Mouse (Mus musculus): ENCODE measurements at regions not wholly inside any gene's neighbourhood (a gene's known extent, or its start where the extent isn't known, plus 50 kb on each side); places are given as distances from the start of the nearest gene placed in this dataset.

DNA sequence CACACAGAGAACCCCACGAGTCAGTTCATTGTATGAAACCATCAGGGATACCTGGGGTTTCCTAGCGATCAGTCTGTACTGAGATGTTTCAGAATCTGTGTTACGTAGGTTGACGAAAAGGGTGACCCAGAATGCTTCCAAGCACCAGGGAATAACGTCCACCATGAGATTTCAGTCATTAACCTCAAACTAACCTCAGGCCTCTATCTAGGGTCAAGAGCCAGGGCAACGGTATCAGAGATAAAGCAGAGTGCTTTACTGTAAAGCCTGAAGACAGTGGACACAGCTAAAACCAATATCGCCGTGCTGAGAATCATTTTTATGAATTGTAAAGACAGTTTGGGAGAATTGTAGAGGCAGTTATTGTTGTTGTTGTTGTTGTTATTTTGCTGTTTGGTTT lies 52.9 kb upstream of the Errfi1 start:
- DNase-seq (ENCODE audit: low read depth): no peak
- no peak for TF ChIP-seq CTCF (IDR thresholded peaks at IDR 0.05; ENCODE audit: borderline replicate concordance, extremely low read depth, insufficient read depth, insufficient read length)
- TF ChIP-seq POLR2A (IDR thresholded peaks at IDR 0.05; ENCODE audit: borderline replicate concordance, extremely low read depth, insufficient read depth, insufficient read length, poor library complexity, severe bottlenecking): no peak

DNA sequence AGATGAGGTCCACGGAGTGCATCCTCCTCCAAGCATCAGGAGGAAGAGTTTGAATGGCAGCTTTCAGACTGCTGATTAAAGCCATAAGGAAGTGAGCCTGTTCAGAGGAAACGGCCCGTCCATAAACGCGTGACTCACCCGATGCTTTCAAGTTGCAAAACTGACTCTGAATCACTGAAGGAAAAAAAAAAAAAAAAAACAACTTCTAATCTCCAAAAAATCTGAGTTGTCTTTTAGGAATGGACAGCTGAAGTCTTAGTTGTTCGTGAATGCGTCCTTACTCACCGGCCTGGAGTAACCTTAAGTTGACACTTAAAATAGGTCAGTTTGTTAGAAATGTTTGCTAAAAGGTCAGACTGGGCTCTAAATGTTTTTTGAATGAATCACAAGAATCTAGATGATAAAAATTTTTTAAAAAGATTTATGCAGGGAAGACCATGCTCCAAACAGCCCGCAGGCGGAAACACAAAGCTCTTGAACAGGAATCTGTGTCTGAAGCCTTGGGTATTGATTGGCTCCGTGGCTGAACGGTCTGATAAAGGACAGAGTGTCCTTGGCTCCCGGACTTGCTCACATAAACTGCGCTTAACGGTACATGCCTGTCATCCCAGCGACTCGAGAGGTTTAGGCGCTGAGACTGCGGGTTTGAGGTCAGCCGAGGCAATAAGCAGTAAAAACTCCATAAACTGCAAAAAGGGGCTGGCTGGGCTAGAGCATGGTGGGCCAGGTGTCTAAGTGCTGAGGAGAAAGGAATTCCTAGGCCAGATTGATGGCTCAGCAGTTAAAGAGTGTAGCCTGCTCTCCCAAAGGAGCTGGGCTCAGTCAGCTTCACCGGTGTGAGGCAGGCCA lies 53.9 kb upstream of the Errfi1 start:
- TF ChIP-seq POLR2A (IDR thresholded peaks at IDR 0.05; ENCODE audit: borderline replicate concordance, extremely low read depth, insufficient read depth, insufficient read length, poor library complexity, severe bottlenecking): no peak
- no peak for TF ChIP-seq CTCF (IDR thresholded peaks at IDR 0.05; ENCODE audit: borderline replicate concordance, extremely low read depth, insufficient read depth, insufficient read length)
- DNase-seq (ENCODE audit: low read depth): no peak

DNA sequence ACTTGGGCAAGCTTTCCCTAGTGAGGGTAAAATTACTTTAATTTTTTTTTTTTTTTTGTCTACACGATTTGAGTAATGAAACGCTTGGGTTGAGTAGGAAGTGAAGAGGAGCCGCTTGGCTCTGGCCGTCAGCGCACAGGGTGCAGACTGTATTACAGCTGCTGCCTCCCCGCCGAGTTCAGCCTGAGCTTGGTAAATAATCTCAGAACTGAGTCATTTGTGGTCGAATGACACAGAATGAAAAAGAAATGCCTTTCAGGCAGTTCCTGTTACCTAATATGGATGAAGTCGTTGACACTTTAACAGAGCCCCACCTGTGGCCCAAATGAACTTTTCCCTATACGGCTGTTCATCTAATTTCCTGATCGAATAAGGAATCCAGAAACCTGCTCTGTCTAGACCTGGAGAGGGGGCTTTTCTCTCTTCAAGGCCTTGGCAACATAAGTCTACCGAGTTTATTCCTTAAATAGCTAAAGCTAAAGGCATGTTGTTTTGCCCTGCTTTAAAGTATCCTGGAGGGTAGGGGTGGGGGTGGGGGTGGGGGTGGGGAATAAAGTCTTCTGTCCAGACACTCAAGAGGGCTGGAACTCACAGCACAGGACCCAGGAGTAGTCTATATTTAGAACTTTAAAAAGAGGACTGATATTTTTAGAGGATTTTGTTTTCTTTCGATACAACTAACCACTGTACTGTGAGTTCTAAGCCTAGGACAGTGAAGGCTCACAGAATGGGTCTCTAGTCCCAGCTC lies 54.8 kb upstream of the Errfi1 start:
- TF ChIP-seq CTCF (IDR thresholded peaks at IDR 0.05; ENCODE audit: borderline replicate concordance, extremely low read depth, insufficient read depth, insufficient read length): no peak
- no peak for TF ChIP-seq POLR2A (IDR thresholded peaks at IDR 0.05; ENCODE audit: borderline replicate concordance, extremely low read depth, insufficient read depth, insufficient read length, poor library complexity, severe bottlenecking)
- DNase-seq (ENCODE audit: low read depth): peak; percentile 39

DNA sequence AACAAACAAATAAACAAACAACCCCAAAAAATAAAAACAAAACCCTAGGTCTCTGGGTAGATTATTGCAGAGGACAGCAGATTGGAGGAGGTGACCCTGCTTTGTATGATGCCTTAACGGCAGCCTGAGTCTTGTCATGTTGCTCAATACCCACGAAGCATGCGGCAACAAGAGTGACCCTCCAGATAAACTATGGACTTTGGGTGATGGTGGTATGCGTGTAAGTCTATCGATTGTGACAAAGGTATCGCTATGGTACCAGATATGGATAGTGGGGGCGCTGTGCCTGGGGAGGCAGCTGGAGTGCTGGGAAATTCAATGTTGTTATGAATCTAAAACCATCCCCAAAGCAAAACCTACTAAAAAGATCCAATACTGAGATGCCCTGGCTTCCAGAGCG lies 55.4 kb upstream of the Errfi1 start:
- no peak for DNase-seq (ENCODE audit: low read depth)
- TF ChIP-seq CTCF (IDR thresholded peaks at IDR 0.05; ENCODE audit: borderline replicate concordance, extremely low read depth, insufficient read depth, insufficient read length) (no peak), POLR2A (IDR thresholded peaks at IDR 0.05; ENCODE audit: borderline replicate concordance, extremely low read depth, insufficient read depth, insufficient read length, poor library complexity, severe bottlenecking) (no peak)

- TF ChIP-seq CTCF (IDR thresholded peaks at IDR 0.05; ENCODE audit: borderline replicate concordance, extremely low read depth, insufficient read depth, insufficient read length) (no peak), POLR2A (IDR thresholded peaks at IDR 0.05; ENCODE audit: borderline replicate concordance, extremely low read depth, insufficient read depth, insufficient read length, poor library complexity, severe bottlenecking) (no peak)
- DNase-seq (ENCODE audit: low read depth): no peak
Observed at GRCm38 (mm10) chr4:150797057-150797456, 56.7 kb upstream of the Errfi1 start.

GRCm38 (mm10) chr4:150794878-150795277 lies 58.8 kb upstream of the Errfi1 start:
- no peak for DNase-seq (ENCODE audit: low read depth)
- TF ChIP-seq CTCF (IDR thresholded peaks at IDR 0.05; ENCODE audit: borderline replicate concordance, extremely low read depth, insufficient read depth, insufficient read length) (no peak), POLR2A (IDR thresholded peaks at IDR 0.05; ENCODE audit: borderline replicate concordance, extremely low read depth, insufficient read depth, insufficient read length, poor library complexity, severe bottlenecking) (no peak)

GRCm38 (mm10) chr4:150794257-150794794 lies 59.4 kb upstream of the Errfi1 start:
- DNase-seq (ENCODE audit: low read depth): peak; percentile 81
- no peak for TF ChIP-seq CTCF (IDR thresholded peaks at IDR 0.05; ENCODE audit: borderline replicate concordance, extremely low read depth, insufficient read depth, insufficient read length)
- TF ChIP-seq POLR2A (IDR thresholded peaks at IDR 0.05; ENCODE audit: borderline replicate concordance, extremely low read depth, insufficient read depth, insufficient read length, poor library complexity, severe bottlenecking): no peak

DNA sequence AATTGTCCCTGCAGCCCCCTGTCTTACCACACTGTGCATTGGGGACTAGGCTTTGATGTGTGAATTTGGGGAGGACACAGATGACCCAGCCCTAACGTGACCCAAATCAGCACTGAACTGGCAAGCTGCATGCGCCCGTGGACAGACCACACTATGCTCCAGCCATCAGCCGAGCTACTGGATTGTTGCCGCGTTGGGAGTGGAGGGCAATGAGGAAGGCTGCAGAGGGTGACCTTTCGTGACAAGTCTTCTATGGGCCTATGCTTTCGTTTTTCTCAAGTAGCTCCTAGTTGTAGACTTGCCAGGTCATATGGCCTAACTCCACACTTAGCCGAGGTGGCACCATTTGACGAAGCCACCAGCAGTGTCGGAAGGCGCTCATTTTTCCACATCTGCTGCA lies 60.6 kb upstream of the Errfi1 start:
- DNase-seq (ENCODE audit: low read depth): no peak
- no peak for TF ChIP-seq CTCF (IDR thresholded peaks at IDR 0.05; ENCODE audit: borderline replicate concordance, extremely low read depth, insufficient read depth, insufficient read length)
- no peak for TF ChIP-seq POLR2A (IDR thresholded peaks at IDR 0.05; ENCODE audit: borderline replicate concordance, extremely low read depth, insufficient read depth, insufficient read length, poor library complexity, severe bottlenecking)

- TF ChIP-seq CTCF (IDR thresholded peaks at IDR 0.05; ENCODE audit: borderline replicate concordance, extremely low read depth, insufficient read depth, insufficient read length) (no peak), POLR2A (IDR thresholded peaks at IDR 0.05; ENCODE audit: borderline replicate concordance, extremely low read depth, insufficient read depth, insufficient read length, poor library complexity, severe bottlenecking) (no peak)
- no peak for DNase-seq (ENCODE audit: low read depth)
Observed at GRCm38 (mm10) chr4:150789166-150789565, 64.6 kb upstream of the Errfi1 start.

DNA sequence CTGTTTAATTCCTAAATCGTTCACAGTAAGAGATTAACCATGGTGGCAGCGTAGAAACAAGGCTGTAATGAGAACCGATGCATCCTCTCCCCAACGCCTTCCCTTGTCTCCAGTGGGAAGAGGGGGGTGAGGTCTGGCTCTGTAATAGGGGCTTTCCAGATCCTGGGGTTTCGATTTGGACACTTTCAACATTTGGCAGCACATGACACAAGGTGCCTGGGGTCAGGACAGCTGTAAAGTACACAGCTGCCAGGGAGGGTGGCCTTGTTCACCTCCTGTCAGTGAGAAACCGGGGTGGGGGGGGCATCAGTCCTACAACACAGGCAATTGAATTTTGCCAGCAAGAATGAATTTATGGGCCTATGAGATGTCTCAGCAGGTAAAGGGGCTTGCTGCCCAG lies 66.6 kb upstream of the Errfi1 start:
- DNase-seq (ENCODE audit: low read depth): no peak
- no peak for TF ChIP-seq POLR2A (IDR thresholded peaks at IDR 0.05; ENCODE audit: borderline replicate concordance, extremely low read depth, insufficient read depth, insufficient read length, poor library complexity, severe bottlenecking)
- TF ChIP-seq CTCF (IDR thresholded peaks at IDR 0.05; ENCODE audit: borderline replicate concordance, extremely low read depth, insufficient read depth, insufficient read length): no peak

DNA sequence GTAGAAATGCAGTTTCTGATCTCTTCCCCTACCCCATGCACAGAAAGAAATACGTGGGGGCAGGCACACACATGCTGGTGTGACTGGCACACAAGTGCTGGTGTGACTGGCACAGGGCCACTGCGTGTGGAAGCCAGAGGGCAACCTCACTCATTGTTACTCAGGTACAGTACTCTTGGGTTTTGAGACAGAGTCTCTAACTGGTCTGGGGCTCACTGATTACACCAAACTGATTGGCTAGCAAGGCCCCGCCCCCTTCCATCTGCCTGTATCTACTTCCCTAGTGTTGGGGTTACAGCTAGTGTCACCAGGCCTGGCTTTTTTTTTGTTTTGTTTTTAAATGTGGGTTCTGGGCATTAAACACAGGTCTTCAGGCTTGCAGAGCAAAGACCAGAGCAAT lies 67.1 kb upstream of the Errfi1 start:
- DNase-seq (ENCODE audit: low read depth): no peak
- TF ChIP-seq CTCF (IDR thresholded peaks at IDR 0.05; ENCODE audit: borderline replicate concordance, extremely low read depth, insufficient read depth, insufficient read length): no peak
- TF ChIP-seq POLR2A (IDR thresholded peaks at IDR 0.05; ENCODE audit: borderline replicate concordance, extremely low read depth, insufficient read depth, insufficient read length, poor library complexity, severe bottlenecking): no peak
